Mouse (Mus musculus) heart, postnatal 4 days (tissue): ENCODE data around the gene Lrrn4cl. TPM values are rescaled to one million over a fixed set of nuclear protein-coding genes. Genes with fewer than 3 reads are reported as not detected.
A peak's percentile ranks its signal among the peaks of the same experiment; 100 is the strongest.
"Not testable (repeated sequence)": the region's sequence is repeated elsewhere in the genome, so short reads cannot be mapped to it uniquely, and the experiment has no call there.

Experiments used
- DNase-seq: peaks from one replicate; pipeline ENCODE4 v3.0.0; 2021
- total RNA-seq, 2 experiments: library from RNA; stranded (reverse); gene quantifications; 2 replicates each; pipeline ENCODE4 v1.2.3; 2021

The Lrrn4cl gene
- 1 to 10 TPM; 2.4 to 2.5 TPM for total RNA-seq

GRCm38 (mm10) chr19:8850402-8850901 is at the start of gene Lrrn4cl:
Lrrn4cl (plus strand) TSS chr19:8850768.
- DNase-seq = peak; percentile 58

- DNase-seq = peak; percentile 93
These were observed 48.3 kb upstream of the Lrrn4cl start, which contains the start of gene Zbtb3 for GRCm38 (mm10) chr19:8802130-8802821. Zbtb3 (plus strand) TSS chr19:8802555.

GRCm38 (mm10) chr19:8803204-8803780 is 47.3 kb upstream of the Lrrn4cl start:
- DNase-seq = no peak

- no peak for DNase-seq
These were observed 46.5 kb upstream of the Lrrn4cl start for GRCm38 (mm10) chr19:8803879-8804660.

- no peak for DNase-seq
These were observed 43.8 kb upstream of the Lrrn4cl start for GRCm38 (mm10) chr19:8806810-8807209.

- no peak for DNase-seq
These were observed 34.8 kb upstream of the Lrrn4cl start for GRCm38 (mm10) chr19:8815812-8816211.

GRCm38 (mm10) chr19:8817001-8817400 is 33.6 kb upstream of the Lrrn4cl start:
- no peak for DNase-seq

GRCm38 (mm10) chr19:8818301-8818798 is 32.2 kb upstream of the Lrrn4cl start:
- no peak for DNase-seq

GRCm38 (mm10) chr19:8818801-8819595 is 31.6 kb upstream of the Lrrn4cl start, which contains the start of gene Ttc9c:
Ttc9c (minus strand) TSS chr19:8819333.
- peak; percentile 96 for DNase-seq

- DNase-seq = peak; percentile 98
These were observed 30.8 kb upstream of the Lrrn4cl start, which contains the start of gene Hnrnpul2 for GRCm38 (mm10) chr19:8819596-8820423. Hnrnpul2 (plus strand) TSS chr19:8820010.

- no peak for DNase-seq
These were observed 30.1 kb upstream of the Lrrn4cl start for GRCm38 (mm10) chr19:8820424-8820956.

- DNase-seq = no peak
These were observed 29.4 kb upstream of the Lrrn4cl start for GRCm38 (mm10) chr19:8821146-8821545.

GRCm38 (mm10) chr19:8822696-8823095 is 27.9 kb upstream of the Lrrn4cl start:
- no peak for DNase-seq

- no peak for DNase-seq
These were observed 20.9 kb upstream of the Lrrn4cl start, which contains the start of gene AC129217.1 for GRCm38 (mm10) chr19:8829660-8830059. AC129217.1 (plus strand) TSS chr19:8829773.

GRCm38 (mm10) chr19:8830664-8831063 is 19.9 kb upstream of the Lrrn4cl start:
- DNase-seq = no peak

GRCm38 (mm10) chr19:8831262-8831661 is 19.3 kb upstream of the Lrrn4cl start:
- no peak for DNase-seq

- no peak for DNase-seq
These were observed 17.6 kb upstream of the Lrrn4cl start for GRCm38 (mm10) chr19:8832971-8833370.

- DNase-seq = not testable (repeated sequence)
These were observed 14.2 kb upstream of the Lrrn4cl start for GRCm38 (mm10) chr19:8836327-8836726.

- peak; percentile 87 for DNase-seq
These were observed 13.2 kb upstream of the Lrrn4cl start, which contains the start of gene Bscl2 for GRCm38 (mm10) chr19:8837251-8837791. Bscl2 (plus strand) TSS chr19:8837467.
